Mouse (Mus musculus): ENCODE data around the gene Ddx23. TPM values are rescaled to one million over a fixed set of nuclear protein-coding genes. Genes with fewer than 3 reads are reported as not detected.

Gene Ddx23
- total and polyA plus RNA-seq, 3 experiments: 66.6 to 154 (median 112) TPM

DNA sequence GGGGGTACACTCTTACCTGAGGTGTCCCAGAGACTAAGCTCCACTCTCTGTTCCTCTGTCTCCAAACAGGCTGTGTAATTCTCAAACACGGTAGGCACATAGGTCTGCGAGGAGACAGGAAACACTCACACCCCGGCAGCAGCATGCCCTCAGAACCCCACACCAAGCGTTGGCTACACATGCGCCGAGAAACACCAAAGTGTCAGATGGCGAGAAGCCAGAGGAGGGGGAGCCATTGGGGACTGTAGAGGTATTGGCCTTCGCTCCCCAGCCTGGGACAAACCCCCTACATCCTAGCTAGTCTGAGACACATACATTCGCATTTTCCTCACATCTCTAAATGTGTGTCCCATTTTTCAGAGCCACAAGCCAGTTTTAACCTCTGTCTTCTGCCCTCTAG, 13.8 kb upstream of the Ddx23 start:
- H3K4me1 ChIP-seq (ENCODE audit: insufficient read depth, low read depth, low read length): peaks cover 83% of the 10 kb centered on the region
- no peak for DNase-seq (ENCODE audit: low spot score)

GRCm38 (mm10) chr15:98675634-98676250, 13.0 kb upstream of the Ddx23 start:
- ATAC-seq (ENCODE audit: extremely low read depth, insufficient number of reproducible peaks, low FRiP score, poor library complexity, severe bottlenecking) (no peak), DNase-seq (ENCODE audit: low spot score) (no peak)
- peaks cover 35% of the 10 kb centered on the region for H3K36me3 ChIP-seq (replicated peaks)
- H3K9me3 ChIP-seq (replicated peaks): no peaks in the 10 kb centered on the region
- TF ChIP-seq POLR2AphosphoS5 (IDR thresholded peaks at IDR 0.05; ENCODE audit: insufficient replicate concordance, low read depth, low read length) (no peak), GATA1 (IDR thresholded peaks at IDR 0.05; ENCODE audit: borderline replicate concordance, low read length) (no peak), TAL1 (conservative IDR thresholded peaks at IDR 0.05; ENCODE audit: low read depth, low read length) (no peak), GATA2 (IDR thresholded peaks at IDR 0.05; ENCODE audit: borderline replicate concordance, low read depth, low read length) (no peak), CTCF (IDR thresholded peaks at IDR 0.05; ENCODE audit: low read depth, low read length) (no peak)
- peak overlapping the region; percentile 76; the same call in 1 of the 2 replicates for H3K4me3 ChIP-seq (ENCODE audit: low read depth, low read length)
- H3K4me1 ChIP-seq (ENCODE audit: insufficient read depth, low read depth, low read length): peaks cover 75% of the 10 kb centered on the region
- peaks cover 26% of the 10 kb centered on the region for H3K27me3 ChIP-seq (ENCODE audit: insufficient read depth, low read length)

More for the DNA sequence above, 13.8 kb upstream of the Ddx23 start:
- no peak for ATAC-seq (ENCODE audit: extremely low read depth, insufficient number of reproducible peaks, low FRiP score, poor library complexity, severe bottlenecking)
- no peaks in the 10 kb centered on the region for H3K9me3 ChIP-seq (replicated peaks)
- H3K36me3 ChIP-seq (replicated peaks): peaks cover 31% of the 10 kb centered on the region
- peak overlapping the region; percentile 76 for H3K4me3 ChIP-seq (ENCODE audit: low read depth, low read length)
- peaks cover 26% of the 10 kb centered on the region for H3K27me3 ChIP-seq (ENCODE audit: insufficient read depth, low read length)
- TF ChIP-seq CTCF (IDR thresholded peaks at IDR 0.05; ENCODE audit: low read depth, low read length) (no peak), GATA1 (IDR thresholded peaks at IDR 0.05; ENCODE audit: borderline replicate concordance, low read length) (no peak), POLR2AphosphoS5 (IDR thresholded peaks at IDR 0.05; ENCODE audit: insufficient replicate concordance, low read depth, low read length) (no peak)

DNA sequence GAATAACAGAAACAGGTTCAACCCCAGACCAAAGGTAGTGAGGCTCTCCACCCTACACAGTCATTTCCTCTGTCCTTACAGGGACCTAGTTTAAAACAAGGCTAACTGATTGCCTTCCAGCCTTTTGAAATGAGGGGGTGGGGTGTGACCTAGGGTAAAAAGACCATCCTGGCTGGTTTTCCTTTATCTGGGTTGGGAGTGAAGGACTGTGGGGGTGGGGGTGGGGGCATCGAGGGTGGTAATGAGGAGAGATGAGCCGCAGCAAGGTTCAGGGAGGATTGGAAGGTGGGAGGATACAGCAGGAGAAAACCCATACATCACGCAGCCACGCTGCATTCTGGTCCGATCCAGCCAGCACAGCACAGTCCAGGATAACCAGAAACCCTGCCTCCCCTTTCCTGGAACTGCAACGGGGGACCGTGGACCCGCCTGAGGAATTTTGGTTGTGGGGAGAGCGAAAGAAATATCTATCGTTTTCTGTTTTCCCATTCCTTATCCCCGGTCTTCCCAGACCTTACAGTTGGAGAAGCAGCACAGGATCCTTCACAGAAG, 12.4 kb upstream of the Ddx23 start:
- no peak for ATAC-seq (ENCODE audit: extremely low read depth, insufficient number of reproducible peaks, low FRiP score, poor library complexity, severe bottlenecking)
- H3K4me3 ChIP-seq (ENCODE audit: low read depth, low read length): peak overlapping the region; percentile 44; the same call in 1 of the 2 replicates
- H3K36me3 ChIP-seq (replicated peaks): peaks cover 42% of the 10 kb centered on the region
- no peaks in the 10 kb centered on the region for H3K9me3 ChIP-seq (replicated peaks)
- TF ChIP-seq GATA2 (IDR thresholded peaks at IDR 0.05; ENCODE audit: borderline replicate concordance, low read depth, low read length): no peak
- no peak for TF ChIP-seq CTCF (IDR thresholded peaks at IDR 0.05; ENCODE audit: low read depth, low read length)
- peaks cover 71% of the 10 kb centered on the region for H3K4me1 ChIP-seq (ENCODE audit: insufficient read depth, low read depth, low read length)
- H3K27me3 ChIP-seq (ENCODE audit: insufficient read depth, low read length): peaks cover 26% of the 10 kb centered on the region
- DNase-seq (ENCODE audit: low spot score): no peak

GRCm38 (mm10) chr15:98674284-98674993, 11.7 kb upstream of the Ddx23 start:
- Histone ChIP-seq H3K4me1 (ENCODE audit: insufficient read depth, low read depth, low read length) (peaks cover 66% of the 10 kb centered on the region), H3K36me3 (replicated peaks) (peaks cover 46% of the 10 kb centered on the region), H3K9me3 (replicated peaks) (no peaks in the 10 kb centered on the region), H3K27me3 (ENCODE audit: insufficient read depth, low read length) (peaks cover 26% of the 10 kb centered on the region), H3K4me3 (ENCODE audit: low read depth, low read length) (no peak overlapping the region)
- ATAC-seq (ENCODE audit: extremely low read depth, insufficient number of reproducible peaks, low FRiP score, poor library complexity, severe bottlenecking): no peak
- no peak for TF ChIP-seq GATA1 (IDR thresholded peaks at IDR 0.05; ENCODE audit: borderline replicate concordance, low read length)
- TF ChIP-seq GATA2 (IDR thresholded peaks at IDR 0.05; ENCODE audit: borderline replicate concordance, low read depth, low read length): no peak
- TF ChIP-seq CTCF (IDR thresholded peaks at IDR 0.05; ENCODE audit: low read depth, low read length): no peak
- TF ChIP-seq POLR2AphosphoS5 (IDR thresholded peaks at IDR 0.05; ENCODE audit: insufficient replicate concordance, low read depth, low read length): no peak
- no peak for TF ChIP-seq TAL1 (conservative IDR thresholded peaks at IDR 0.05; ENCODE audit: low read depth, low read length)
- DNase-seq (ENCODE audit: low spot score): no peak

- ATAC-seq (ENCODE audit: extremely low read depth, insufficient number of reproducible peaks, low FRiP score, poor library complexity, severe bottlenecking) (no peak), DNase-seq (ENCODE audit: low spot score) (no peak)
- Histone ChIP-seq H3K4me1 (ENCODE audit: insufficient read depth, low read depth, low read length) (peaks cover 59% of the 10 kb centered on the region), H3K4me3 (ENCODE audit: low read depth, low read length) (no peak overlapping the region), H3K27me3 (ENCODE audit: insufficient read depth, low read length) (peaks cover 26% of the 10 kb centered on the region), H3K9me3 (replicated peaks) (no peaks in the 10 kb centered on the region), H3K36me3 (replicated peaks) (peaks cover 50% of the 10 kb centered on the region)
- TF ChIP-seq CTCF (IDR thresholded peaks at IDR 0.05; ENCODE audit: low read depth, low read length): no peak
- no peak for TF ChIP-seq GATA2 (IDR thresholded peaks at IDR 0.05; ENCODE audit: borderline replicate concordance, low read depth, low read length)
- no peak for TF ChIP-seq POLR2AphosphoS5 (IDR thresholded peaks at IDR 0.05; ENCODE audit: insufficient replicate concordance, low read depth, low read length)
- TF ChIP-seq TAL1 (conservative IDR thresholded peaks at IDR 0.05; ENCODE audit: low read depth, low read length): no peak
- TF ChIP-seq GATA1 (IDR thresholded peaks at IDR 0.05; ENCODE audit: borderline replicate concordance, low read length): no peak
Observed at GRCm38 (mm10) chr15:98673732-98674131, 11.0 kb upstream of the Ddx23 start.

GRCm38 (mm10) chr15:98672592-98672991, 9.9 kb upstream of the Ddx23 start:
- no peak overlapping the region for H3K4me3 ChIP-seq (ENCODE audit: low read depth, low read length)
- no peaks in the 10 kb centered on the region for H3K9me3 ChIP-seq (replicated peaks)
- TF ChIP-seq GATA1 (IDR thresholded peaks at IDR 0.05; ENCODE audit: borderline replicate concordance, low read length) (no peak), CTCF (IDR thresholded peaks at IDR 0.05; ENCODE audit: low read depth, low read length) (no peak), GATA2 (IDR thresholded peaks at IDR 0.05; ENCODE audit: borderline replicate concordance, low read depth, low read length) (no peak), TAL1 (conservative IDR thresholded peaks at IDR 0.05; ENCODE audit: low read depth, low read length) (no peak), POLR2AphosphoS5 (IDR thresholded peaks at IDR 0.05; ENCODE audit: insufficient replicate concordance, low read depth, low read length) (no peak)
- peaks cover 26% of the 10 kb centered on the region for H3K27me3 ChIP-seq (ENCODE audit: insufficient read depth, low read length)
- DNase-seq (ENCODE audit: low spot score) (no peak), ATAC-seq (ENCODE audit: extremely low read depth, insufficient number of reproducible peaks, low FRiP score, poor library complexity, severe bottlenecking) (no peak)
- peaks cover 48% of the 10 kb centered on the region for H3K4me1 ChIP-seq (ENCODE audit: insufficient read depth, low read depth, low read length)
- H3K36me3 ChIP-seq (replicated peaks): peaks cover 50% of the 10 kb centered on the region

Measured in G1E (cell line).